Mouse (Mus musculus): Measurements from ENCODE around the gene Slain2.
A peak's percentile ranks its signal among the peaks of the same experiment; 100 is the strongest.
"Not testable (repeated sequence)": the region's sequence is repeated elsewhere in the genome, so short reads cannot be mapped to it uniquely, and the experiment has no call there.

The Slain2 gene

GRCm38 (mm10) chr5:72950252-72950651 lies 36.1 kb downstream of the Slain2 start:
- DNase-seq (ENCODE audit: low spot score): no peak

GRCm38 (mm10) chr5:72953996-72954604 lies 40.0 kb downstream of the Slain2 start:
- no peak for DNase-seq (ENCODE audit: low spot score)

DNA sequence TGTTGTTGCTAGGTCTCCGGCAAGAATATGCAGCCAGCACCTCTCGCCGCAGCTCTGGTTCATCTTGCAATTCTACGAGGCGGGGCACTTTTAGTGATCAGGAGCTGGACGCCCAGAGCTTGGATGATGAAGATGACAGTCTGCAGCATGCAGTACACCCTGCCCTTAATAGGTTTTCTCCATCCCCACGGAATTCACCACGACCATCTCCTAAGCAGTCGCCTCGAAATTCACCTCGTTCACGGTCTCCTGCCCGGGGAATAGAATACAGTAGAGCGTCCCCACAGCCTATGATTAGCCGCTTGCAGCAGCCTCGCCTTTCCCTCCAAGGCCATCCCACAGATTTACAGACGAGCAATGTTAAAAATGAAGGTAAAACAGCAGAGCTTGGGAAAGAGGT lies 43.2 kb downstream of the Slain2 start:
- DNase-seq (ENCODE audit: low spot score): no peak

- DNase-seq (ENCODE audit: low spot score): no peak
Measured at GRCm38 (mm10) chr5:72960096-72960495, 46.0 kb downstream of the Slain2 start.

DNA sequence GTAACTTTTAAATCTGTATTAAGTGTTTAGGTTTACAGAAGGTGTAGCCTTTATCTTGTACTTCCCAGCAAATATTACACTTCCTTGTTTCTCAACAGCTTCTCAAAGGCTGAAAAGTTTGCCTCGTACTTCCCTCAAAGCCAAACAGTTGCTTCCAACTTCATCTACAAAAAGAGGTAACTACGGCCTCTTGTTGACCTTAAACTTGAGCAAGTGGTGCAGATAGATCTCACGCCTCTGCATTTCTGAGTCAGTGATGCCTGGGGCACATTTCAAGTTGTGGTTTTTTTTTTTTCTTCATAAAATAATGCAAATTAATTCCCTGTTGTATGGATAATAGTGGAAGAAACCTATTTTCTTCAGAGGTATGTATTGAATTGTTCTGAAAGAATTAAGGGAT lies 51.6 kb downstream of the Slain2 start:
- DNase-seq (ENCODE audit: low spot score): no peak

DNA sequence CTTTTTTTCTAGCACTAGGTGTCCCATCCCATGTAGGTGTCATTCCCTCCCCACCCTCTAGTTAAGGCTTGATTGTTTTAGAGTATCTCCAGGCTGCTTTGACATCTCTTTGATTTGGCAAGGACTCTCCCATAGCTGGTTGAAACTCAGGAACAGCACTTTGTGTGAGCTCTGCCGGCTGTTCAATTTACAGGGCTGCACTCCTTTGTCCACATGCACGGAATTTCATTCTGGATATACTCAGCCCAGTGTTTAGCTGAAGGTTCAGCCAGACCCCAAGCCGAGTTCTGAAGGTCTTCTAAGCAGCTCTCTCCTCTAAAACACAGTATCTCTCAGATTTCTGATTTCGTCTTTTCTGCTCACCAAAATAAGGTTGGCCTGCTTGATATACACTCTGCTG lies 58.3 kb downstream of the Slain2 start:
- no peak for DNase-seq (ENCODE audit: low spot score)

DNA sequence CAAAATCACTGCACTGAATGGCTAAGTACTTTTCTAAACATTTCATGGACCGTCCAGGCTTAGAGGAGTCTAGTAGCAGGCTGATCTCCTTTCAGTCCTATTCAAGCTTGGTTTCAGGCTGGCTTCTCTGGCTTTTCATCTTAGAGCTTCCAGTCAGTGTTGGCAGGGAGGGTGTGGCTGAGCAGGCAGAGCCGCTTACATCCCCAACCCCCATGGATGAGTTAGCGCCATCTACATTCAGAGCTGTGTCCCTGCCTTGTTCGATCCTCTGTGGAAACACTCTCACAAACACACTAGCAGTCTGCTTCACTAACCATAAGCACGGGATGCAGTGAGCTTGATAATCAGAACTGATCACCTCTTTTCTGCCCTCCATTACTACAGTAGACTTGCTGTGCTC lies 58.8 kb downstream of the Slain2 start:
- DNase-seq (ENCODE audit: low spot score): no peak

- DNase-seq (ENCODE audit: low spot score): no peak
Measured at GRCm38 (mm10) chr5:72974602-72975001, 60.5 kb downstream of the Slain2 start, which contains the start of gene Gm10135. Gene Gm10135, minus strand, starts transcription at chr5:72974702.

GRCm38 (mm10) chr5:72975996-72976395 lies 61.9 kb downstream of the Slain2 start:
- no peak for DNase-seq (ENCODE audit: low spot score)

GRCm38 (mm10) chr5:72976539-72976938 lies 62.4 kb downstream of the Slain2 start:
- no peak for DNase-seq (ENCODE audit: low spot score)

- peak; percentile 91 for DNase-seq (ENCODE audit: low spot score)
Measured at GRCm38 (mm10) chr5:72984091-72984490, 70.0 kb downstream of the Slain2 start.

- DNase-seq (ENCODE audit: low spot score): no peak
Measured at GRCm38 (mm10) chr5:72987786-72988185, 73.7 kb downstream of the Slain2 start.

DNA sequence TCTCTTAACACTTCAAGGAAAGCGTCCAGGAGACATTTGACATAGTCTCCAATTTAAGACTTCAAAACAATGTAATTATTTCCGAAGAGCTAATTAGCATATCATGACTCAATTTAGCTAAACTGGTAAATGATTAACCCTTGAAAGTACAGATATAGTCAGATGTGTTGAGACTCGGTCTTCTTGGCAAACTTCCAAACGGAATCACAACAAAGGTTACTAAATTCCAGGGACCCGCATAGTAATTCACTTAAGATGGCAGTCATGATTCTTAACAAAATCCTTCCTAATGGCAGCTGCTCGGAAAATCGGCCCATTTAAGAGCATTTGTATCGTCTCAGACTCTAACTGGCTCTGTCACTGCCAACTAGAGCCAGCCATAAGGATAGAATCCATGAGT lies 75.7 kb downstream of the Slain2 start:
- no peak for DNase-seq (ENCODE audit: low spot score)

DNA sequence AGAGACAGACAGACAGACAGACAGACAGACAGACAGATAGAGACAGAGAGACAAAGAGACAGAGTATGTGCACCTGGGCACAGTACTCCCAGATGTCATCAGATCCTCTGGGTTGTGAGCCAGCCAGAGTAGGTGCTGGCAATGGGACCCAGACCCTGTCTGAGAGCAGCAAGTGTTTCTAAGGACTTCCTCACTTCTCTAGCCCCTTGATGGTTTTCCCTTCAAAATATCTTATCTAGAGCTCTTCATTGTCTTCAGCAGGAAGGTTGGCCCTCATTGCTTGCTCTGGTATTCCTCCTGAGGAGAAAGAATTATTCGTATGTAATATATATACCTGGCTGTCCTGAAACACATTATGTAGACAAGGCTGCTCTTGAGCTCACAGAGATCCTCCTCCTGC lies 78.4 kb downstream of the Slain2 start:
- no peak for DNase-seq (ENCODE audit: low spot score)

DNA sequence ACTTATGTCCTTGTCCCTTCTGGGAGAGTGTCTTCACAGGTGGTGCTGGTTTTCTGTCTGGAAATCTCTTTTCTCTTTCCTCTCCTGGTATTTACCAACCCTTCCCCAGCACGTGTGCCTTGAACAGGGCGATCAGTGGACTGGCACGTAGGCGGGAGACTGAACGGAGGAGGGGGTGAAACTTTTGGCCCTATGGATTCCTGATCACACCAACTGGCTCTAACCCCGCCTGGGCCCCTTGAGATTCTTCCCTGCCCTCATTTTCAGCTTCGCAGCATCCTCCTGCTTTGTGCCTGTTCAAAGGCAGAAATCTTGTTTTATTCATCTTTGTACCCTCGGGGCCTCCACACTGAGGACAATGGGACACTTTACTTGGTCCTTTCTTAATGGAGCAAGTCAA lies 80.3 kb downstream of the Slain2 start:
- no peak for DNase-seq (ENCODE audit: low spot score)

- no peak for DNase-seq (ENCODE audit: low spot score)
Measured at GRCm38 (mm10) chr5:72994928-72995327, 80.8 kb downstream of the Slain2 start.

GRCm38 (mm10) chr5:72995379-72995778 lies 81.3 kb downstream of the Slain2 start:
- DNase-seq (ENCODE audit: low spot score): no peak

DNA sequence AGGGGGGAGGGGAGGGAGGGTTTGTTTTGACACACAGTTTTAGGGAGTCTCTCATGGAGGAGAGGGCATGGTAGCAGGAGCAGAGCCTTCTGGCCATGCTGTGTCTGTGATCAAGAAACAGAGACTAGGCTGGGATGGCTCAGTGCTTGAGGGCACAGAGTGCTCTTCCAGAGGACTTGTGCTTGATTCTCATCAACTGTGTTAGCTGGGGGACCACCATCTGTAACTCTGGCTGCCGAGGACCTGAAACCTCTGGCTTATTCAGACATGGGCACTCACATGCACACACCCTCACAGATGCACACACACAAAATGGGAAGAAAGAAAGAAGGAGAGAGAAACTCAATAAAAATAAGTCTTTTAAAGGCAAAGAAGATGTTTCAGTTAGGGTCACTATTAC lies 84.4 kb downstream of the Slain2 start:
- DNase-seq (ENCODE audit: low spot score): not testable (repeated sequence)

DNA sequence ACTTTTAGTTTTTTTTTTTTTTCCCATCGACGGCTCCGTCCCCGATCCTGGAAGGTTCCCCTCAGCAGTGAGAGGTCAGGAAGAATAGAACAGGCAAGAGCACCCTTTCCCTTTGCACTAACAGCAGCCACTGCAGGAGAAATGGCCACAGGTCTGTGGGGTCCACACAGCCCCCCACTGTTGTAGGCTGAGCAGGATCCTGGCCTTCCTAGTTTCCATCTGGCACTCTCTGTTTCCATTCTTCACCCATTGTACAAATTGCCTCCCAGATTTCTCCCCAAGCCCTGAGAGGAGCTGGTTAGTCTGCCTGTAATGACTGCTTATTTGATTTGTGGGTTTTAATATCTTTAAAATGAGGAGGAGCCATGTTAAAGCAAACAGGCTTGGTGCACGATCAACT lies 89.9 kb downstream of the Slain2 start:
- no peak for DNase-seq (ENCODE audit: low spot score)

DNA sequence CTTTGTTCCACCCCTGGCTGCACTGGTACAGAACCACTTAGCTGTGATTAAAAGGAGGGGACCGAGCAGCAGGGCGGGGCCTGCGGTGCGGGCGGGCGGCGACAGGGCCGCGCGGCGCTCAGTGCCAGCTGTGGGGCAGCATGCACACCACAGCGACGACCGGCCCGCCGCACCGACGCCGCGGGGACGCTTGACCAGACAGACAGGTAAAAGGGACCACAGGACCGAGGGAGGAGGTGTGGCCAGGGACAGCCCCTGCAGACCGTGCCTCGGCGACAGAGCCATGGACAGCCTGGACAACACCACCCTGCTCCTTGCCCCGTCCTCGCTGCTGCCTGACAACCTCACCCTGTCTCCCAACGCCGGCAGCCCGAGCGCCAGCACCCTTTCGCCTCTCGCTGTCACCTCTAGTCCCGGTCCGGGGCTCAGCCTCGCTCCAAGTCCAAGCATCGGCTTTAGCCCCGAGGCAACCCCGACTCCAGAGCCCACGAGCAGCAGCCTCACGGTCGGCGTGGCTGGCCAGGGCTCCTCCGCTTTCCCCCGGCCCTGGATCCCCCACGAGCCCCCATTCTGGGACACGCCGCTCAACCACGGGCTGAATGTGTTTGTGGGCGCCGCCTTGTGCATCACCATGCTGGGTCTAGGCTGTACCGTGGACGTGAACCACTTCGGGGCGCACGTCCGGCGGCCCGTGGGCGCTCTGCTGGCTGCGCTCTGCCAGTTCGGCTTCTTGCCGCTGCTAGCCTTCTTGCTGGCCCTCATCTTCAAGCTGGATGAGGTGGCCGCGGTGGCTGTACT lies 92.9 kb downstream of the Slain2 start, which contains the start of gene Slc10a4:
Slc10a4 (plus strand) TSS at position 100 of the 798 bp plus-strand sequence.
- no peak for DNase-seq (ENCODE audit: low spot score)

- no peak for DNase-seq (ENCODE audit: low spot score)
Measured at GRCm38 (mm10) chr5:73007582-73007959, 93.5 kb downstream of the Slain2 start.

DNA sequence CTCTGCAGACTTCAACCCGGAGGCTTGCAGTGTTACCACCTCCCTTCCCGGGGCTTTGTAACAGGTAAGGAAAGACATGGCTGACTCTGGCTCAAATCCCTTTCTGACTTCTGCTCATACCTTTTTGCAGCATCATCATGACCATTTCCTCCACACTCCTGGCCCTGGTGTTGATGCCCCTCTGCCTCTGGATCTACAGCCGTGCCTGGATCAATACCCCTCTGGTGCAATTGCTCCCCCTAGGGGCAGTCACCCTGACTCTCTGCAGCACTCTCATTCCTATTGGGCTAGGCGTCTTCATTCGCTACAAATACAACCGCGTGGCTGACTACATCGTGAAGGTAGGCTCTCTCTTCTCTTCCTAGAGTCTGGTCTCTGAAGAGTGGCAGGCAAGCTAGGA lies 94.1 kb downstream of the Slain2 start:
- not testable (repeated sequence) for DNase-seq (ENCODE audit: low spot score)

GRCm38 (mm10) chr5:73011806-73012205 lies 97.7 kb downstream of the Slain2 start:
- not testable (repeated sequence) for DNase-seq (ENCODE audit: low spot score)

All from embryo, embryonic 10.5 days (tissue).